Mouse (Mus musculus) regulatory T cell (primary cell): Measurements from ENCODE around the gene Abhd14b.

Experiments used
- in situ Hi-C: fragments of 300-600 bp; cut with MboI, MseI; formaldehyde crosslinking; loops from one replicate; pipeline ENCODE4 v1.15.1; 2025; ENCODE audit warnings: high pct_unique_total_duplicates

Gene Abhd14b

GRCm38 (mm10) chr9:106428719-106429220 is 18.5 kb upstream of the Abhd14b start:
- in situ Hi-C loops: loop anchor here (25.0 kb wide), 1 partner anchor 941 kb away; no protein-coding TSS in a partner anchor

GRCm38 (mm10) chr9:106429221-106430014 is 17.8 kb upstream of the Abhd14b start, which contains the start of gene Rpl29:
Gene Rpl29 (plus strand): TSS chr9:106429454.
- in situ Hi-C loops: loop anchor here (10.0 to 25.0 kb wide), 2 partner anchors 265 to 942 kb away; no protein-coding TSS in a partner anchor

- in situ Hi-C loops: loop anchor here (10.0 to 25.0 kb wide), 2 partner anchors 265 to 943 kb away; no protein-coding TSS in a partner anchor
These were observed 17.3 kb upstream of the Abhd14b start for GRCm38 (mm10) chr9:106430015-106430264.

- in situ Hi-C loops: loop anchor here (10.0 to 25.0 kb wide), 2 partner anchors 269 to 946 kb away; no protein-coding TSS in a partner anchor
These were observed 13.9 kb upstream of the Abhd14b start for GRCm38 (mm10) chr9:106433389-106433788.

GRCm38 (mm10) chr9:106436566-106436965 is 10.7 kb upstream of the Abhd14b start:
- in situ Hi-C loops: loop anchor here (5.0 to 25.0 kb wide), 3 partner anchors 41 to 949 kb away; partner anchors contain the start of genes Parp3 and Rrp9

- in situ Hi-C loops: loop anchor here (25.0 kb wide), 1 partner anchor 955 kb away; no protein-coding TSS in a partner anchor
These were observed 4.6 kb upstream of the Abhd14b start for GRCm38 (mm10) chr9:106442680-106443079.

- in situ Hi-C loops: loop anchor here (25.0 kb wide), 1 partner anchor 958 kb away; no protein-coding TSS in a partner anchor
These were observed 2.4 kb upstream of the Abhd14b start for GRCm38 (mm10) chr9:106444836-106445235.

- in situ Hi-C loops: loop anchor here (25.0 kb wide), 1 partner anchor 961 kb away; no protein-coding TSS in a partner anchor
These were observed 692 bp downstream of the Abhd14b start for GRCm38 (mm10) chr9:106447951-106448350.

- in situ Hi-C loops: loop anchor here (25.0 kb wide), 1 partner anchor 961 kb away; no protein-coding TSS in a partner anchor
These were observed 1.3 kb downstream of the Abhd14b start for GRCm38 (mm10) chr9:106448498-106449031.

- in situ Hi-C loops: loop anchor here (25.0 kb wide), 1 partner anchor 963 kb away; no protein-coding TSS in a partner anchor
These were observed 2.7 kb downstream of the Abhd14b start for GRCm38 (mm10) chr9:106449947-106450346.

GRCm38 (mm10) chr9:106450661-106451060 is 3.4 kb downstream of the Abhd14b start:
- in situ Hi-C loops: no loop called here

- in situ Hi-C loops: no loop called here
These were observed 4.0 kb downstream of the Abhd14b start for GRCm38 (mm10) chr9:106451298-106451697.

GRCm38 (mm10) chr9:106451899-106452298 is 4.6 kb downstream of the Abhd14b start:
- in situ Hi-C loops: no loop called here

GRCm38 (mm10) chr9:106452351-106452750 is 5.1 kb downstream of the Abhd14b start:
- in situ Hi-C loops: no loop called here

- in situ Hi-C loops: no loop called here
These were observed 5.6 kb downstream of the Abhd14b start for GRCm38 (mm10) chr9:106452821-106453220.

GRCm38 (mm10) chr9:106453271-106454070 is 6.2 kb downstream of the Abhd14b start, which contains the start of gene Pcbp4:
Gene Pcbp4 (plus strand): TSS chr9:106453291.
- in situ Hi-C loops: no loop called here

GRCm38 (mm10) chr9:106454071-106454761 is 7.0 kb downstream of the Abhd14b start:
- in situ Hi-C loops: no loop called here

GRCm38 (mm10) chr9:106454888-106455681 is 7.8 kb downstream of the Abhd14b start:
- in situ Hi-C loops: no loop called here

GRCm38 (mm10) chr9:106456325-106457162 is 9.3 kb downstream of the Abhd14b start:
- in situ Hi-C loops: no loop called here
